Comparison of ENCODE assay signal across 9 mouse cellular contexts in genomic region chr16:25465435-25466139, GRCm38 (mm10).
DNase-seq lines count a peak whose midpoint lies in the region; ATAC-seq lines count a peak whose summit lies in the region.
"Had no signal": no experiment of that assay in that cellular context is flagged by ENCODE, and none has a peak within 500 bp of the region (broad histone marks: within the 10 kb centered on the region; RNA-seq: fewer than 3 reads in every experiment).

No protein-coding gene starts in this region.

- peak; percentile 10 for DNase-seq in hindbrain, embryonic 11.5 days (ENCODE audit: low spot score)
- DNase-seq in hindbrain, embryonic 10.5 days (ENCODE audit: low spot score): no peak
- peak; percentile 28 for DNase-seq in embryo, embryonic 9.5 days (ENCODE audit: extremely low spot score)
- no peak for DNase-seq in limb, embryonic 10.5 days (ENCODE audit: low spot score)
- DNase-seq in ovary, postnatal 14 days (ENCODE audit: low spot score): peak; percentile 10
- DNase-seq in T-cell, adult 2 months (ENCODE audit: low spot score): no peak
- no peak for DNase-seq in Muller cell, postnatal 12 days (ENCODE audit: inconsistent ontology term)

- no peak overlapping the region for H3K27ac ChIP-seq in hindbrain, embryonic 11.5 days (ENCODE audit: low read depth, low read length)
- H3K27ac ChIP-seq in hindbrain, embryonic 10.5 days: no peak overlapping the region
- H3K27ac ChIP-seq in heart, embryonic 14.5 days (replicated peaks in 1 of 2; ENCODE audit: control insufficient read depth in 1 of 2, insufficient read depth in 1 of 2, low read depth in 2 of 2, low read length in 2 of 2): no peak overlapping the region
- peak overlapping the region; percentile 69; the same call in 1 of the 2 replicates for H3K27ac ChIP-seq in limb, embryonic 10.5 days

- no peaks in the 10 kb centered on the region for H3K9me3 ChIP-seq in hindbrain, embryonic 11.5 days (ENCODE audit: control insufficient read depth, low read length)
- no peaks in the 10 kb centered on the region for H3K9me3 ChIP-seq in hindbrain, embryonic 10.5 days
- H3K9me3 ChIP-seq in heart, embryonic 14.5 days (ENCODE audit: control insufficient read depth, low read length): no peaks in the 10 kb centered on the region
- no peaks in the 10 kb centered on the region for H3K9me3 ChIP-seq in limb, embryonic 10.5 days (replicated peaks)

- no peak for ATAC-seq in hindbrain, embryonic 11.5 days (ENCODE audit: low FRiP score)
- no peak for ATAC-seq in heart, embryonic 14.5 days (ENCODE audit: insufficient number of reproducible peaks, insufficient read depth, low FRiP score, low read depth)

- H3K27me3 ChIP-seq in hindbrain, embryonic 11.5 days (ENCODE audit: control insufficient read depth, insufficient read depth, low read length): no peaks in the 10 kb centered on the region
- H3K27me3 ChIP-seq in hindbrain, embryonic 10.5 days (ENCODE audit: insufficient read depth, poor library complexity, severe bottlenecking): no peaks in the 10 kb centered on the region
- no peaks in the 10 kb centered on the region for H3K27me3 ChIP-seq in heart, embryonic 14.5 days (ENCODE audit: control insufficient read depth, insufficient read depth, low read length)
- no peaks in the 10 kb centered on the region for H3K27me3 ChIP-seq in limb, embryonic 10.5 days (ENCODE audit: low read depth, poor library complexity, severe bottlenecking)

- 53% methylated on average over 13 of the region's 13 CpGs for WGBS in hindbrain, embryonic 11.5 days
- WGBS in hindbrain, embryonic 10.5 days: 52% methylated on average over 13 of the region's 13 CpGs
- 33% methylated on average over 13 of the region's 13 CpGs for WGBS in heart, embryonic 14.5 days
- 51% methylated on average over 13 of the region's 13 CpGs for WGBS in limb, embryonic 10.5 days

- H3K36me3 ChIP-seq in hindbrain, embryonic 11.5 days (ENCODE audit: control insufficient read depth, insufficient read depth, low read length): no peaks in the 10 kb centered on the region
- no peaks in the 10 kb centered on the region for H3K36me3 ChIP-seq in hindbrain, embryonic 10.5 days
- no peaks in the 10 kb centered on the region for H3K36me3 ChIP-seq in heart, embryonic 14.5 days (ENCODE audit: control insufficient read depth, insufficient read depth, low read length)
- no peaks in the 10 kb centered on the region for H3K36me3 ChIP-seq in limb, embryonic 10.5 days

- no peaks in the 10 kb centered on the region for H3K4me1 ChIP-seq in hindbrain, embryonic 11.5 days (replicated peaks; ENCODE audit: control insufficient read depth, insufficient read depth, low read length)
- 0 out of 2 replicates have a peak, but pooled peaks cover 5% of the 10 kb centered on the region for H3K4me1 ChIP-seq in hindbrain, embryonic 10.5 days (replicated peaks)
- peaks cover 6 to 10% of the 10 kb centered on the region in 2 experiments; a peak in 3 of 4 replicates for H3K4me1 ChIP-seq in heart, embryonic 14.5 days (ENCODE audit: control insufficient read depth in 2 of 2, insufficient read depth in 2 of 2, low read length in 2 of 2)
- peaks cover 9% of the 10 kb centered on the region for H3K4me1 ChIP-seq in limb, embryonic 10.5 days

- H3K4me2 ChIP-seq in hindbrain, embryonic 11.5 days (replicated peaks; ENCODE audit: low read depth, low read length): no peak overlapping the region
- H3K4me2 ChIP-seq in heart, embryonic 14.5 days (ENCODE audit: low read length): peak overlapping the region; percentile 34

- no peak overlapping the region for H3K9ac ChIP-seq in hindbrain, embryonic 11.5 days (ENCODE audit: low read depth, low read length)
- no peak overlapping the region for H3K9ac ChIP-seq in heart, embryonic 14.5 days (ENCODE audit: low read length)

- H3K4me3 ChIP-seq in hindbrain, embryonic 11.5 days (ENCODE audit: low read depth, low read length): no peak overlapping the region
- H3K4me3 ChIP-seq in hindbrain, embryonic 10.5 days: no peak overlapping the region
- H3K4me3 ChIP-seq in heart, embryonic 14.5 days (ENCODE audit: control insufficient read depth in 1 of 2, insufficient read depth in 1 of 2, low read depth in 1 of 2, low read length in 2 of 2): no peak overlapping the region
- no peak overlapping the region for H3K4me3 ChIP-seq in limb, embryonic 10.5 days
- H3K4me3 ChIP-seq: erythroblast, embryonic 14.5 days had no signal

Comparison
In these comparisons a context has a peak if more than half of its experiments do, and no peak if none do; other contexts are left out.
1. DNase-seq: peak in hindbrain, embryonic 11.5 days (single experiment), embryo, embryonic 9.5 days (single experiment) and ovary, postnatal 14 days (single experiment); none in hindbrain, embryonic 10.5 days (single experiment), limb, embryonic 10.5 days (single experiment), T-cell, adult 2 months (single experiment) and Muller cell, postnatal 12 days (single experiment).